Mouse (Mus musculus) embryonic facial prominence, embryonic 11.5 days (tissue): ENCODE measurements around the gene Casq2. TPM values are rescaled to one million over a fixed set of nuclear protein-coding genes. Genes with fewer than 3 reads are reported as not detected.
A peak's percentile ranks its signal among the peaks of the same experiment; 100 is the strongest.

ENCODE experiments used
- ATAC-seq: fragments of 200-750 bp; cut with Nextera tagmentation; replicated peaks from 2 replicates; pipeline ENCODE4 v1.8.0; 2017; ENCODE audit warnings: low read depth; ENCODE audit not compliant: insufficient number of reproducible peaks, low FRiP score, low TSS enrichment
- DNase-seq: peaks from one replicate; pipeline ENCODE4 v3.0.0-alpha.2; 2015; ENCODE audit warnings: low spot score
- H3K27ac ChIP-seq: fragments of 300-500 bp; sonication (generic); replicated peaks from 2 replicates; pipeline ENCODE4 v1.5.1; 2014; ENCODE audit warnings: mild to moderate bottlenecking, low read depth, low read length, control low read depth
- H3K27me3 ChIP-seq: fragments of 300-500 bp; sonication (generic); 2 replicates; pipeline ENCODE4 v1.6.1; 2014; ENCODE audit warnings: mild to moderate bottlenecking, low read length, moderate library complexity, mixed read lengths; ENCODE audit not compliant: control insufficient read depth, insufficient read depth
- H3K36me3 ChIP-seq: fragments of 300-500 bp; sonication (generic); replicated peaks from 2 replicates; pipeline ENCODE4 v1.6.1; 2014; ENCODE audit warnings: low read depth, mild to moderate bottlenecking, low read length, moderate library complexity, mixed read lengths; ENCODE audit not compliant: control insufficient read depth, insufficient read depth
- H3K4me1 ChIP-seq: fragments of 300-500 bp; sonication (generic); 2 replicates; pipeline ENCODE4 v1.6.1; 2014; ENCODE audit warnings: low read length, mixed read lengths; ENCODE audit not compliant: control insufficient read depth, insufficient read depth
- H3K4me2 ChIP-seq: fragments of 300-500 bp; sonication (generic); 2 replicates; pipeline ENCODE4 v1.6.1; 2014; ENCODE audit warnings: low read depth, mild to moderate bottlenecking, control low read depth, low read length, moderate library complexity
- H3K4me3 ChIP-seq: fragments of 300-500 bp; sonication (generic); 2 replicates; pipeline ENCODE4 v1.5.1; 2014; ENCODE audit warnings: low read depth, low read length, control low read depth
- H3K9ac ChIP-seq: fragments of 300-500 bp; sonication (generic); replicated peaks from 2 replicates; pipeline ENCODE4 v1.6.1; 2014; ENCODE audit warnings: mild to moderate bottlenecking, control low read depth, low read length
- H3K9me3 ChIP-seq: fragments of 300-500 bp; sonication (generic); replicated peaks from 2 replicates; pipeline ENCODE4 v1.6.1; 2016; ENCODE audit warnings: mild to moderate bottlenecking, low read length, inconsistent platforms, mixed read lengths; ENCODE audit not compliant: control insufficient read depth
- WGBS: fragments of 180-500 bp; shearing (Covaris S2); extraction: QIAGEN DNeasy Blood & Tissue Kit; methylation state at CpG from one replicate; pipeline ENCODE4 v1.1.7; 2014; 5-methylcytosine and 5-hydroxymethylcytosine counted together
- polyA plus RNA-seq: library from polyadenylated mRNA; unstranded; fragments of >200 nt; fragmentation: Nextera tagmentation; extraction: Ambion mirVana; gene quantifications from 2 replicates; pipeline ENCODE4 v1.2.1, GENCODE M21; 2014

Casq2 gene
- polyA plus RNA-seq, 1 experiment from 2014 or later = 2.3 TPM

- Histone ChIP-seq H3K27me3 (no peaks in the 10 kb centered on the region), H3K9me3 (no peaks in the 10 kb centered on the region), H3K27ac (no peak overlapping the region), H3K4me3 (no peak overlapping the region), H3K4me2 (no peak overlapping the region), H3K4me1 (no peaks in the 10 kb centered on the region), H3K9ac (no peak overlapping the region), H3K36me3 (no peaks in the 10 kb centered on the region; the same call in 1 of the 2 replicates)
- ATAC-seq (no peak), DNase-seq (no peak)
- WGBS = 88% methylated on average over 2 of the region's 2 CpGs
These were observed 96.4 kb downstream of the Casq2 start for GRCm38 (mm10) chr3:102182601-102183000.

GRCm38 (mm10) chr3:102184721-102185120 lies 98.5 kb downstream of the Casq2 start:
- DNase-seq (peak; percentile 43), ATAC-seq (peak; percentile 58)
- no peaks in the 10 kb centered on the region for H3K27me3 ChIP-seq
- no peaks in the 10 kb centered on the region for H3K4me1 ChIP-seq
- no peak overlapping the region for H3K4me2 ChIP-seq
- no peak overlapping the region for H3K4me3 ChIP-seq
- H3K9me3 ChIP-seq = no peaks in the 10 kb centered on the region
- H3K9ac ChIP-seq = no peak overlapping the region; the same call in 1 of the 2 replicates
- 64% methylated on average over 5 of the region's 5 CpGs for WGBS
- H3K36me3 ChIP-seq = no peaks in the 10 kb centered on the region; the same call in 1 of the 2 replicates
- H3K27ac ChIP-seq = no peak overlapping the region

- no peaks in the 10 kb centered on the region for H3K9me3 ChIP-seq
- H3K4me1 ChIP-seq = 0 out of 2 replicates have a peak, but pooled peaks cover 4% of the 10 kb centered on the region
- no peak for DNase-seq
- no peak overlapping the region for H3K4me3 ChIP-seq
- no peak overlapping the region for H3K27ac ChIP-seq
- no peaks in the 10 kb centered on the region; the same call in 1 of the 2 replicates for H3K36me3 ChIP-seq
- no peak for ATAC-seq
- H3K4me2 ChIP-seq = no peak overlapping the region
- H3K27me3 ChIP-seq = no peaks in the 10 kb centered on the region
- 76% methylated on average over 4 of the region's 4 CpGs for WGBS
- H3K9ac ChIP-seq = no peak overlapping the region
These were observed 101.2 kb downstream of the Casq2 start for GRCm38 (mm10) chr3:102187401-102187800.

- Histone ChIP-seq H3K9me3 (no peaks in the 10 kb centered on the region), H3K4me2 (no peak overlapping the region), H3K27ac (no peak overlapping the region), H3K4me1 (peaks cover 8% of the 10 kb centered on the region), H3K27me3 (no peaks in the 10 kb centered on the region), H3K9ac (no peak overlapping the region), H3K36me3 (no peaks in the 10 kb centered on the region), H3K4me3 (no peak overlapping the region)
- DNase-seq = no peak
- no peak for ATAC-seq
- 26% methylated on average over 6 of the region's 6 CpGs for WGBS
These were observed 102.8 kb downstream of the Casq2 start for GRCm38 (mm10) chr3:102188972-102189371.

GRCm38 (mm10) chr3:102190015-102190414 lies 103.8 kb downstream of the Casq2 start:
- no peak overlapping the region for H3K4me2 ChIP-seq
- peaks cover 8% of the 10 kb centered on the region for H3K4me1 ChIP-seq
- no peak overlapping the region for H3K4me3 ChIP-seq
- WGBS = 12% methylated on average over 4 of the region's 4 CpGs
- H3K27ac ChIP-seq = no peak overlapping the region
- H3K27me3 ChIP-seq = no peaks in the 10 kb centered on the region
- ATAC-seq (no peak), DNase-seq (no peak)
- H3K9ac ChIP-seq = no peak overlapping the region
- H3K9me3 ChIP-seq = no peaks in the 10 kb centered on the region
- no peaks in the 10 kb centered on the region for H3K36me3 ChIP-seq

- H3K4me2 ChIP-seq = no peak overlapping the region
- no peaks in the 10 kb centered on the region for H3K9me3 ChIP-seq
- H3K27ac ChIP-seq = no peak overlapping the region
- no peak overlapping the region for H3K9ac ChIP-seq
- ATAC-seq (no peak), DNase-seq (no peak)
- no peaks in the 10 kb centered on the region for H3K36me3 ChIP-seq
- no peaks in the 10 kb centered on the region for H3K27me3 ChIP-seq
- no peak overlapping the region for H3K4me3 ChIP-seq
- peaks cover 8% of the 10 kb centered on the region for H3K4me1 ChIP-seq
These were observed 104.4 kb downstream of the Casq2 start for GRCm38 (mm10) chr3:102190642-102191041.

- peaks cover 8% of the 10 kb centered on the region for H3K4me1 ChIP-seq
- H3K4me3 ChIP-seq = no peak overlapping the region
- ATAC-seq = no peak
- 76% methylated on average over 3 of the region's 3 CpGs for WGBS
- no peaks in the 10 kb centered on the region for H3K27me3 ChIP-seq
- no peak overlapping the region for H3K4me2 ChIP-seq
- DNase-seq = no peak
- H3K27ac ChIP-seq = no peak overlapping the region
- no peak overlapping the region for H3K9ac ChIP-seq
- H3K9me3 ChIP-seq = no peaks in the 10 kb centered on the region
- H3K36me3 ChIP-seq = no peaks in the 10 kb centered on the region
These were observed 105.4 kb downstream of the Casq2 start for GRCm38 (mm10) chr3:102191575-102191974.

GRCm38 (mm10) chr3:102192621-102193020 lies 106.4 kb downstream of the Casq2 start:
- no peak overlapping the region for H3K9ac ChIP-seq
- no peaks in the 10 kb centered on the region for H3K27me3 ChIP-seq
- H3K4me2 ChIP-seq = no peak overlapping the region
- ATAC-seq = no peak
- H3K9me3 ChIP-seq = no peaks in the 10 kb centered on the region
- peaks cover 8% of the 10 kb centered on the region for H3K4me1 ChIP-seq
- H3K4me3 ChIP-seq = no peak overlapping the region
- no peaks in the 10 kb centered on the region for H3K36me3 ChIP-seq
- no peak for DNase-seq
- H3K27ac ChIP-seq = no peak overlapping the region
- WGBS = 71% methylated on average over 2 of the region's 2 CpGs
